Mouse (Mus musculus) lung, adult 10 weeks (tissue): ENCODE results near the gene Cyp3a57. TPM values are rescaled to one million over a fixed set of nuclear protein-coding genes. Genes with fewer than 3 reads are reported as not detected.

Source experiments
- polyA plus RNA-seq: library from polyadenylated mRNA; stranded (reverse); fragments of 350-450 nt; fragmentation: Illumina TruSeq; extraction: RNeasy Lipid Tissue Mini Kit (QIAGEN cat#74804); gene quantifications from one replicate; pipeline ENCODE4 v1.2.3, GENCODE M21; 2014; ENCODE audit warnings: low read depth, low replicate concordance; ENCODE audit not compliant: insufficient read depth

The Cyp3a57 gene
- polyA plus RNA-seq, result 0.11 TPM

DNA sequence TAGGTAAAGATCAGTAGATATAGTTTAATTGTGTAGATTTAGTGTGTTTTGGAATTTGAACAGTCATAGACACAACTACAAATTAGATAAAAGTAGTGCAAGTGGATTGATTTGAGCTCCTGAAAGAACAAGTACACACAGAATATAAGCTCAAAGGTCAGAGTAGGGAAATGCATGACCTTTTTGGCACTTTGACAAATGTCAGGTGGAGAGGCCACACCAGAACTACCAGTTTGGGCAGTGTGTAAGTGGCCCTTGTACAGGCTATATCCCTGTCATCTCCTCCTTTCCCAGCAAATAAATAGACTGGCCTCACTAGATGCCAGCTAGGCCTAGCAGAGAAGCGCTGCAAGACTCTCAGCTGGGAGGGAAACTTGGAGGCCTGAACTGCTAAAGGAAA, at the start of gene Cyp3a57:
Cyp3a57 (plus strand) TSS at position 339 of the 400 bp plus-strand sequence.

Other genes with a start within 250 kb of the Cyp3a57 start
- gene Arpc1b, start 231.1 kb upstream of the Cyp3a57 start, polyA plus RNA-seq, result 228 TPM
- 53.5 TPM for gene Pdap1, start 205.0 kb upstream of the Cyp3a57 start, polyA plus RNA-seq
- gene Bud31, start 204.9 kb upstream of the Cyp3a57 start, polyA plus RNA-seq, result 134 TPM
- 6.8 TPM for gene Ptcd1, start 178.2 kb upstream of the Cyp3a57 start, polyA plus RNA-seq
- 15.0 TPM for gene Cpsf4, start 178.1 kb upstream of the Cyp3a57 start, polyA plus RNA-seq
- gene Atp5j2, start 153.2 kb upstream of the Cyp3a57 start, polyA plus RNA-seq, result 320 TPM
- gene Zkscan14, start 143.4 kb upstream of the Cyp3a57 start, polyA plus RNA-seq, result 8.3 TPM
- gene Zkscan5, start 140.7 kb upstream of the Cyp3a57 start, polyA plus RNA-seq, result 3.9 TPM
- 17.6 TPM for gene Zfp655, start 113.6 kb upstream of the Cyp3a57 start, polyA plus RNA-seq
- 4.7 TPM for gene Zscan25, start 64.8 kb upstream of the Cyp3a57 start, polyA plus RNA-seq
- gene Cyp3a16, start 124.4 kb downstream of the Cyp3a57 start, polyA plus RNA-seq, result not detected
- gene Cyp3a41b, start 239.5 kb downstream of the Cyp3a57 start, polyA plus RNA-seq, result not detected